Mouse (Mus musculus) C2C12 (cell line): ENCODE measurements around the gene Kirrel3. TPM values are rescaled to one million over a fixed set of nuclear protein-coding genes. Genes with fewer than 3 reads are reported as not detected.

Source experiments
- H3K27me3 ChIP-seq: one replicate; pipeline ENCODE4 v1.6.1; 2011; ENCODE audit not compliant: control insufficient read depth, insufficient read depth, insufficient read length
- H3K36me3 ChIP-seq: one replicate; pipeline ENCODE4 v1.6.1; 2011; ENCODE audit not compliant: control insufficient read depth, insufficient read depth
- H3K4me3 ChIP-seq: one replicate; pipeline ENCODE4 v1.5.1; 2011; ENCODE audit warnings: mild to moderate bottlenecking, control low read depth; ENCODE audit not compliant: poor library complexity, insufficient read depth, severe bottlenecking
- H3K79me2 ChIP-seq: one replicate; pipeline ENCODE4 v1.6.1; 2011; ENCODE audit not compliant: control insufficient read depth, insufficient read depth
- H3K79me3 ChIP-seq: one replicate; pipeline ENCODE4 v1.6.1; 2011; ENCODE audit warnings: low read depth, control low read depth
- H3ac ChIP-seq: one replicate; pipeline ENCODE3; 2011; ENCODE audit warnings: low read depth; ENCODE audit not compliant: control insufficient read depth, insufficient read length
- CEBPB ChIP-seq: IDR thresholded peaks from one replicate; pipeline ENCODE4 v1.6.1; 2011; ENCODE audit warnings: low read depth, mild to moderate bottlenecking, control low read depth, moderate library complexity
- CTCF ChIP-seq: IDR thresholded peaks from one replicate; pipeline ENCODE4 v1.5.1; 2011; ENCODE audit not compliant: control insufficient read depth, insufficient read depth, insufficient read length
- FOSL1 ChIP-seq: IDR thresholded peaks from one replicate; pipeline ENCODE4 v1.8.0; 2011; ENCODE audit warnings: mild to moderate bottlenecking, low read length; ENCODE audit not compliant: poor library complexity, insufficient read depth, severe bottlenecking
- MAX ChIP-seq: IDR thresholded peaks from one replicate; pipeline ENCODE4 v1.6.1; 2011; ENCODE audit warnings: mild to moderate bottlenecking, control low read depth
- MYOD1 ChIP-seq: IDR thresholded peaks from one replicate; pipeline ENCODE4 v1.6.1; 2011; ENCODE audit warnings: low read depth; ENCODE audit not compliant: control insufficient read depth, insufficient read length
- MYOG ChIP-seq: IDR thresholded peaks from one replicate; pipeline ENCODE4 v1.6.1; 2011; ENCODE audit not compliant: control insufficient read depth, insufficient read length; ENCODE audit errors: extremely low read depth
- USF1 ChIP-seq: IDR thresholded peaks from one replicate; pipeline ENCODE4 v1.6.1; 2011; ENCODE audit warnings: low read depth, mild to moderate bottlenecking, control low read depth, moderate library complexity
- polyA plus RNA-seq: library from polyadenylated mRNA; unstranded; fragments of >200 nt; fragmentation: generic; extraction: Trizol; gene quantifications from one replicate; pipeline ENCODE4 v1.2.1, GENCODE M21; 2012; ENCODE audit warnings: missing spikeins

Gene Kirrel3
- polyA plus RNA-seq, 1 experiment, result 5.2 TPM

DNA sequence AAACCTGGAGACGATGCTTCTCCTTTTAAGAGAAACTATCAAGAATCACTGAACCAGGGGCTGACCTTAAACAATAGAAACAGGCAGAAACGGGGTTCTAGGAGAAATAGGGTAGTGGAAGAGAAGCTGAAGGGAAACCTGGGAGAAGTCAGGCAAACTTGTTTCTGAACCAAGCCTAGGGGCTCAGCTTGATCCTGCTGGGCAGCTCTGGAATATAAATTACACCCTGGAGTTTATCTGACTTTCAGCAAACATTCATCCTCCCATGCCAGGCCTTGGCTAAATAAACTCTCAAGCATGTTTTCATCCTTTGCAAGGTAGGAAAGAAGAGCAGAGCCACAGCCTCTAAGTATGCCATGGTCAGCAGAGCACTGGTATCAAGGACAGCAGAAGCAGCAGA, 138.3 kb downstream of the Kirrel3 start:
- H3K27me3 ChIP-seq, result no peaks in the 10 kb centered on the region
- no peak overlapping the region for H3ac ChIP-seq
- no peaks in the 10 kb centered on the region for H3K79me3 ChIP-seq
- no peak overlapping the region for H3K4me3 ChIP-seq
- TF ChIP-seq MYOD1 (no peak), MYOG (no peak), USF1 (no peak), FOSL1 (no peak), MAX (no peak), CEBPB (no peak), CTCF (no peak)
- no peaks in the 10 kb centered on the region for H3K36me3 ChIP-seq
- H3K79me2 ChIP-seq, result no peaks in the 10 kb centered on the region

- no peak overlapping the region for H3K4me3 ChIP-seq
- no peak overlapping the region for H3ac ChIP-seq
- H3K36me3 ChIP-seq, result no peaks in the 10 kb centered on the region
- no peak for TF ChIP-seq CTCF
- no peak for TF ChIP-seq MYOG
- TF ChIP-seq MAX, result no peak
- TF ChIP-seq FOSL1, result no peak
- TF ChIP-seq CEBPB, result no peak
- TF ChIP-seq MYOD1, result no peak
- TF ChIP-seq USF1, result no peak
- no peaks in the 10 kb centered on the region for H3K27me3 ChIP-seq
- H3K79me2 ChIP-seq, result no peaks in the 10 kb centered on the region
- no peaks in the 10 kb centered on the region for H3K79me3 ChIP-seq
Observed at GRCm38 (mm10) chr9:34628841-34629240, 143.1 kb downstream of the Kirrel3 start.

GRCm38 (mm10) chr9:34635696-34636095, 150.0 kb downstream of the Kirrel3 start:
- Histone ChIP-seq H3K79me2 (no peaks in the 10 kb centered on the region), H3K36me3 (no peaks in the 10 kb centered on the region), H3ac (no peak overlapping the region), H3K4me3 (no peak overlapping the region), H3K27me3 (no peaks in the 10 kb centered on the region), H3K79me3 (no peaks in the 10 kb centered on the region)
- no peak for TF ChIP-seq CTCF
- TF ChIP-seq MYOG, result no peak
- TF ChIP-seq MYOD1, result no peak
- no peak for TF ChIP-seq FOSL1
- no peak for TF ChIP-seq CEBPB
- TF ChIP-seq MAX, result no peak
- no peak for TF ChIP-seq USF1

DNA sequence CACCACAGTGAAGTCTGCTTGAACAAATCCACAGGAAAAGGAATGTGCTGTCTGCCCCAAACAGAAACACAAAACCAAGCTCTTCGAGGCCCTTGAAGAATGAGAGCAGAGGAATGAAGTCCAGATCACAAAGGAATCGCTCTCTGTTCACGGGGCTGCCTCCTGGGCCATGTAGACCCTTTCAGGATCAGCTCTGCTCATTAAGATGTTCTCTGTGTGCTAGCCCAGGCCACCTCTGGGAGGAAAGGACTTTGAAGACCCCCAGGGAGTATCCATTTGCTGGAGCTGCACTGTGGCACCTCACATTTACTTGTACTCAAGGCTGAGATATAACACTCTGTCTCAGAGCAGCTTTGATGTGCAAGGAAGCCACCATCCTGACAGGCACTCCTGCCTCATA, 158.2 kb downstream of the Kirrel3 start:
- Histone ChIP-seq H3ac (no peak overlapping the region), H3K4me3 (no peak overlapping the region), H3K79me3 (no peaks in the 10 kb centered on the region), H3K79me2 (no peaks in the 10 kb centered on the region), H3K27me3 (no peaks in the 10 kb centered on the region), H3K36me3 (no peaks in the 10 kb centered on the region)
- TF ChIP-seq CEBPB (no peak), CTCF (no peak), MYOD1 (no peak), FOSL1 (no peak), MAX (no peak), USF1 (no peak), MYOG (no peak)

DNA sequence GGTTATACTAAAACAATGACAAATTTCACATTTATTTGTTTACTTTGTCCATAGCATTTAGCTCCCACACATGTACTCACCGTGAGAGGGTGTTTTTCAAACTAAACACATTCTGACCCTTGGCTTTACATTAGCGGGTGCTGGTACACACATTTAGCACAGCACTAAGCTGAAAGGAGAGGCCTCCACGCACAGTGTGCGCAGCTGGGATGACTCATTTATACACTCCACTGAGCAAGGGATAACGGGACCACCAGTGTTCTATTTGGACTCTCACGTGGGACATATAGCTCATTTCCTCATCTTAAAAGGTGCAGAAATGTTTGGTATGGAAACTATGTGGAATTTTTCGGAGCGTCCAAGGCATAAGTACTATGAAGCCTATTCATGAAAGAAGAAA, 158.7 kb downstream of the Kirrel3 start:
- no peak for TF ChIP-seq USF1
- no peak for TF ChIP-seq MAX
- TF ChIP-seq FOSL1, result no peak
- TF ChIP-seq CEBPB, result no peak
- TF ChIP-seq MYOG, result no peak
- no peak for TF ChIP-seq MYOD1
- no peak for TF ChIP-seq CTCF
- Histone ChIP-seq H3ac (no peak overlapping the region), H3K4me3 (no peak overlapping the region), H3K79me2 (no peaks in the 10 kb centered on the region), H3K36me3 (no peaks in the 10 kb centered on the region), H3K79me3 (no peaks in the 10 kb centered on the region), H3K27me3 (no peaks in the 10 kb centered on the region)

DNA sequence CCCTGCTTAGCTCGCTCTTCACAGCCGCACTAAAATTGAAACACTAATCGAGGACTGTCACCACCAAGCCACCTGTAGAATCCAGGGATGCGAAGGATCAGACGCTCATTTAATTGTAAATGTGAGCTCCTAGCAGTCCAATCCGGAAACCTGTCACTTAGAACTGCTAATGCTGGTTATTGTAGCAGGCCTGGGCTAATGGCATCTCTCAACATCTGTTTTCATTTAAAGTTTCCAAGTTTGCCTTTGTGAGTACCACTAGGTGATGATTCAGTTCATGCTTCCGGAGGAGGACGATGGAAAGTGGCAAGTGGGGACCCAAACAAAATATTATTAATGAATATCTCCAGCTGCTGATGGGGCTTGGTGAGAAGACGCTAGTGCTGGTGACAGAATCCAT, 161.1 kb downstream of the Kirrel3 start:
- no peaks in the 10 kb centered on the region for H3K27me3 ChIP-seq
- no peaks in the 10 kb centered on the region for H3K79me2 ChIP-seq
- no peak for TF ChIP-seq FOSL1
- H3K79me3 ChIP-seq, result no peaks in the 10 kb centered on the region
- no peak overlapping the region for H3ac ChIP-seq
- no peak overlapping the region for H3K4me3 ChIP-seq
- no peaks in the 10 kb centered on the region for H3K36me3 ChIP-seq
